Mouse (Mus musculus): ENCODE measurements around the gene As3mt. TPM values are rescaled to one million over a fixed set of nuclear protein-coding genes. Genes with fewer than 3 reads are reported as not detected.

The As3mt gene
- 30.0 TPM for total RNA-seq (2023)

GRCm38 (mm10) chr19:46707296-46708151, at the start of gene As3mt:
As3mt (plus strand) TSS chr19:46707458.

GRCm38 (mm10) chr19:46672766-46673418, 34.4 kb upstream of the As3mt start, which contains the start of gene Cyp17a1:
Cyp17a1 (minus strand) TSS chr19:46673172.

DNA sequence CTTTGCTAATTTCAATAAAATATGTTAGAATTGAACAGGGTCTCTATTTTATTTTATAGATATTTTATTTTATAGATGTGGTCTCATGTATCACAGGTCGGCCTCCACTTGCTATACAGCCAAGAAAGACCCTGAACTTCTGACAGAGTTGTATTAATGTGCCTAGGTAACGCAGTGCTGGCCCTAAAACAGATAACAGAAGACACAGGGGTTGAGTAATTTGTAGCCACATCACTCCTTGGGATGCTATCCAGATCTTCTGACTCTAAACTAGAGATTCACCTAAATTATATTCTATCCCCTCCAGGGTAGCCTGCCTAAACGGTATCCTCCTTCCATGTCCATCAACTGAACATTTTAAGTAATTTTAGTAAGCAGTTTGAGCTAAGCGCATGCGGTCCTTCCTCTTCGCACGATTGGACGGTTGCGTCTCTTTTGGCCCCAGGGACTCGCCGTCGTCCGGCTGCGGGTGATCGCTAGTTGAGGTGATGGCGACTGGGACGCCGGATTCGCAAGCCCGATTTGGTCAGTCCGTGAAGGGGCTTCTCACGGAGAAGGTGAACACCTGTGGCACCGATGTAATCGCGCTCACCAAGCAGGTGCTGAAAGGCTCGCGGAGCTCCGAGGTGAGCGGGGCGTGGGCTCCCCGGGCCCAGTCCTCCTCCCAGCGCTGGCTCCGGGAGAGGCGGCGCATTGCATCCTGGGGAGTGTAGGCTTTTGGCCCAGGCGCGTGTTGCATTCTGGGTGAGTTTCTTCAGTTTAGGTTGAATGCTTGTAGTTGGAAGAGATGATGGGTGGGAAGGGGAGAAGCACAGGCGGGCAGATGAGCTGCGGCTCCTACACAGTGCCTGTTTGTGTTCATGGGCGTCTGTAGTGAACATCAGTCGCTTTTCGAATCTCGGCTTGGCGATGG, 17.5 kb upstream of the As3mt start, which contains the start of gene Borcs7:
Borcs7 (plus strand) TSS at position 447 of the 913 bp plus-strand sequence.

GRCm38 (mm10) chr19:46761247-46761946, 54.1 kb downstream of the As3mt start, which contains the start of gene Cnnm2:
Cnnm2 (plus strand) TSS chr19:46761596.

Other genes starting within 250 kb of the As3mt start
- gene Trim8, start 205.8 kb upstream of the As3mt start, total RNA-seq (2023): 54.3 TPM
- gene Arl3, start 134.3 kb upstream of the As3mt start, total RNA-seq (2023): 18.2 TPM
- 12.9 TPM for gene Sfxn2, start 134.1 kb upstream of the As3mt start, total RNA-seq (2023)
- gene Wbp1l, start 108.4 kb upstream of the As3mt start, total RNA-seq (2023): 63.6 TPM
- not detected for gene Cyp17a1, start 34.3 kb upstream of the As3mt start, total RNA-seq (2023)
- gene Borcs7, start 17.6 kb upstream of the As3mt start, total RNA-seq (2023): 4.1 TPM
- 7.3 TPM for gene Cnnm2, start 54.1 kb downstream of the As3mt start, total RNA-seq (2023)